Mouse (Mus musculus): Measurements from ENCODE around the gene Olfr1328. TPM values are rescaled to one million over a fixed set of nuclear protein-coding genes. Genes with fewer than 3 reads are reported as not detected.
"Not testable (repeated sequence)": the region's sequence is repeated elsewhere in the genome, so short reads cannot be mapped to it uniquely, and the experiment has no call there.

The Olfr1328 gene
- 0.06 TPM in 1 of 2 replicates, not detected in the other for polyA plus RNA-seq (2015; fragmentation: Nextera tagmentation; extraction: Ambion mirVana)

- no peak within 1 kb of the TSS for H3K4me3 ChIP-seq
These were observed at the start of gene Olfr1328 for GRCm38 (mm10) chr4:118938512-118938911. TSS of gene Olfr1328 (minus strand) at chr4:118938612.

GRCm38 (mm10) chr4:118985291-118985690 is 46.9 kb upstream of the Olfr1328 start:
- ATAC-seq (ENCODE audit: insufficient number of reproducible peaks, insufficient read depth, low FRiP score, low TSS enrichment, low read depth): no peak
- H3K9me3 ChIP-seq: no peaks in the 10 kb centered on the region
- H3K4me1 ChIP-seq: no peaks in the 10 kb centered on the region
- no peak overlapping the region for H3K9ac ChIP-seq
- 0 out of 2 replicates have a peak, but pooled peaks cover 3% of the 10 kb centered on the region for H3K27me3 ChIP-seq
- no peaks in the 10 kb centered on the region for H3K36me3 ChIP-seq
- H3K4me3 ChIP-seq: no peak overlapping the region
- H3K27ac ChIP-seq: no peak overlapping the region
- H3K4me2 ChIP-seq: no peak overlapping the region
- WGBS: 88% methylated on average over 4 of the region's 4 CpGs

More at GRCm38 (mm10) chr4:118938512-118938911, at the start of gene Olfr1328:
- Histone ChIP-seq H3K4me1 (no peaks in the 10 kb centered on the region), H3K4me2 (no peak within 1 kb of the TSS), H3K36me3 (no peaks in the 10 kb centered on the region), H3K27me3 (no peaks in the 10 kb centered on the region), H3K27ac (no peak within 1 kb of the TSS), H3K9ac (no peak within 1 kb of the TSS), H3K9me3 (no peaks in the 10 kb centered on the region)
- no peak for ATAC-seq (ENCODE audit: insufficient number of reproducible peaks, insufficient read depth, low FRiP score, low TSS enrichment, low read depth)
- WGBS: 76% methylated on average over 2 of the region's 2 CpGs

- H3K9ac ChIP-seq: no peak overlapping the region
- no peaks in the 10 kb centered on the region for H3K36me3 ChIP-seq
- no peak overlapping the region for H3K4me3 ChIP-seq
- ATAC-seq (ENCODE audit: insufficient number of reproducible peaks, insufficient read depth, low FRiP score, low TSS enrichment, low read depth): no peak
- 79% methylated on average over 2 of the region's 2 CpGs for WGBS
- no peak overlapping the region for H3K4me2 ChIP-seq
- H3K9me3 ChIP-seq: no peaks in the 10 kb centered on the region
- H3K27ac ChIP-seq: no peak overlapping the region
- no peaks in the 10 kb centered on the region for H3K4me1 ChIP-seq
- H3K27me3 ChIP-seq: no peaks in the 10 kb centered on the region
These were observed 34.9 kb upstream of the Olfr1328 start for GRCm38 (mm10) chr4:118973281-118973680.

- WGBS: 92% methylated on average over 15 of the region's 15 CpGs
- Histone ChIP-seq H3K4me1 (no peaks in the 10 kb centered on the region), H3K36me3 (no peaks in the 10 kb centered on the region), H3K4me3 (no peak overlapping the region), H3K27ac (no peak overlapping the region), H3K9ac (no peak overlapping the region), H3K4me2 (no peak overlapping the region), H3K9me3 (no peaks in the 10 kb centered on the region), H3K27me3 (no peaks in the 10 kb centered on the region)
- no peak for ATAC-seq (ENCODE audit: insufficient number of reproducible peaks, insufficient read depth, low FRiP score, low TSS enrichment, low read depth)
These were observed 29.3 kb upstream of the Olfr1328 start for GRCm38 (mm10) chr4:118967711-118968110.

GRCm38 (mm10) chr4:118961141-118961628 is 22.8 kb upstream of the Olfr1328 start, which contains the start of gene Lao1:
TSS of gene Lao1 (plus strand) at chr4:118961578.
- no peak for ATAC-seq (ENCODE audit: insufficient number of reproducible peaks, insufficient read depth, low FRiP score, low TSS enrichment, low read depth)
- H3K27me3 ChIP-seq: no peaks in the 10 kb centered on the region
- no peaks in the 10 kb centered on the region for H3K4me1 ChIP-seq
- no peak within 1 kb of the TSS for H3K9ac ChIP-seq
- no peak within 1 kb of the TSS for H3K4me2 ChIP-seq
- no peaks in the 10 kb centered on the region for H3K36me3 ChIP-seq
- H3K27ac ChIP-seq: no peak within 1 kb of the TSS
- WGBS: 75% methylated on average over 2 of the region's 2 CpGs
- no peaks in the 10 kb centered on the region for H3K9me3 ChIP-seq
- H3K4me3 ChIP-seq: no peak within 1 kb of the TSS

- no peaks in the 10 kb centered on the region for H3K4me1 ChIP-seq
- H3K27ac ChIP-seq: no peak overlapping the region
- H3K27me3 ChIP-seq: no peaks in the 10 kb centered on the region
- no peak overlapping the region for H3K4me2 ChIP-seq
- H3K9me3 ChIP-seq: no peaks in the 10 kb centered on the region
- no peak overlapping the region for H3K9ac ChIP-seq
- no peak for ATAC-seq (ENCODE audit: insufficient number of reproducible peaks, insufficient read depth, low FRiP score, low TSS enrichment, low read depth)
- H3K36me3 ChIP-seq: no peaks in the 10 kb centered on the region
- H3K4me3 ChIP-seq: no peak overlapping the region
- WGBS: 87% methylated on average over 7 of the region's 7 CpGs
These were observed 20.4 kb upstream of the Olfr1328 start for GRCm38 (mm10) chr4:118958812-118959211.

- not testable (repeated sequence) for H3K4me2 ChIP-seq; H3K27me3 ChIP-seq; ATAC-seq (ENCODE audit: insufficient number of reproducible peaks, insufficient read depth, low FRiP score, low TSS enrichment, low read depth); H3K9me3 ChIP-seq; H3K27ac ChIP-seq; H3K9ac ChIP-seq; H3K36me3 ChIP-seq; H3K4me1 ChIP-seq; H3K4me3 ChIP-seq
- 79% methylated on average over 3 of the region's 3 CpGs for WGBS
These were observed 7.1 kb downstream of the Olfr1328 start for GRCm38 (mm10) chr4:118931326-118931725.

GRCm38 (mm10) chr4:118917365-118917764 is 21.0 kb downstream of the Olfr1328 start, which contains the start of gene Olfr1329:
TSS of gene Olfr1329 (minus strand) at chr4:118917465.
- not testable (repeated sequence) for H3K4me1 ChIP-seq; H3K27me3 ChIP-seq; H3K4me2 ChIP-seq; H3K4me3 ChIP-seq; H3K9me3 ChIP-seq; H3K9ac ChIP-seq; H3K36me3 ChIP-seq; ATAC-seq (ENCODE audit: insufficient number of reproducible peaks, insufficient read depth, low FRiP score, low TSS enrichment, low read depth); H3K27ac ChIP-seq
- 55% methylated on average over 2 of the region's 2 CpGs for WGBS

- ATAC-seq (ENCODE audit: insufficient number of reproducible peaks, insufficient read depth, low FRiP score, low TSS enrichment, low read depth): no peak
- Histone ChIP-seq H3K27ac (no peak overlapping the region), H3K9me3 (no peaks in the 10 kb centered on the region), H3K4me2 (no peak overlapping the region), H3K27me3 (no peaks in the 10 kb centered on the region), H3K9ac (no peak overlapping the region), H3K36me3 (no peaks in the 10 kb centered on the region), H3K4me3 (no peak overlapping the region), H3K4me1 (no peaks in the 10 kb centered on the region)
- WGBS: 62% methylated on average over 2 of the region's 2 CpGs
These were observed 36.4 kb downstream of the Olfr1328 start for GRCm38 (mm10) chr4:118901981-118902380.

GRCm38 (mm10) chr4:118888297-118888696 is 50.1 kb downstream of the Olfr1328 start, which contains the start of gene Olfr1330:
TSS of gene Olfr1330 (plus strand) at chr4:118888597.
- no peak for ATAC-seq (ENCODE audit: insufficient number of reproducible peaks, insufficient read depth, low FRiP score, low TSS enrichment, low read depth)
- 76% methylated on average over 1 of the region's 1 CpGs for WGBS
- no peak within 1 kb of the TSS for H3K9ac ChIP-seq
- H3K4me1 ChIP-seq: no peaks in the 10 kb centered on the region
- no peaks in the 10 kb centered on the region for H3K27me3 ChIP-seq
- H3K4me3 ChIP-seq: no peak within 1 kb of the TSS
- no peak within 1 kb of the TSS for H3K4me2 ChIP-seq
- H3K36me3 ChIP-seq: no peaks in the 10 kb centered on the region
- H3K27ac ChIP-seq: no peak within 1 kb of the TSS
- H3K9me3 ChIP-seq: no peaks in the 10 kb centered on the region

Data from embryonic facial prominence, embryonic 13.5 days (tissue).